Mouse (Mus musculus) kidney, adult 2 months (tissue): ENCODE data around the gene Olfr628.
"Not testable (repeated sequence)": the region's sequence is repeated elsewhere in the genome, so short reads cannot be mapped to it uniquely, and the experiment has no call there.

Source experiments
- CTCF ChIP-seq: fragments of 200-500 bp; conservative IDR thresholded peaks from 2 replicates; pipeline ENCODE4 v1.5.1; 2011; ENCODE audit warnings: low read depth, mild to moderate bottlenecking, control low read depth, low read length, moderate library complexity, mixed read lengths; ENCODE audit not compliant: insufficient read depth, insufficient read length
- POLR2A ChIP-seq: fragments of 200-500 bp; IDR thresholded peaks from one replicate; pipeline ENCODE4 v1.6.1; 2011; ENCODE audit warnings: low read depth, low read length, control low read depth

DNA sequence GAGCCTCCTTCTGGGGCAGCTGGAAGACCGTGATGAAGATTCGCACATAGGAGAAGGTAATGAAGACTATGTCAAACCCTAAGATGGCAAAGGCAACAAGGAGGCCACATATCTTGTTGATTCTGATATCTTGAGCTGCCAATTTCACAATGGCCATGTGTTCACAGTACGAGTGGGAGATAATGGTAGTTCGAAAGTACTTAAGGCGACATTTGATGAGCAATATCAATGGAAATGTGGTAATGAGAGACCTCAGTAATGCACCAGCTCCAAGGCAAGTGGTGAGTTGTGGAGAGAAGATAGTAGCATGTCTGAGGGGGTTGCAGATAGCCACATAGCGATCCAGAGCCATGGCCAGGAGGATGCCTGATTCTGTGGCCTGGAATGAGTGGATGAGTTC, 37.5 kb downstream of the Olfr628 start:
- not testable (repeated sequence) for TF ChIP-seq POLR2A, CTCF
